Mouse (Mus musculus): ENCODE data around the gene Lyl1. TPM values are rescaled to one million over a fixed set of nuclear protein-coding genes. Genes with fewer than 3 reads are reported as not detected.

Lyl1 gene
- total and polyA plus RNA-seq, 3 experiments, result 88.7 to 149 (median 136) TPM

GRCm38 (mm10) chr8:84686191-84687002, 14.9 kb upstream of the Lyl1 start, which contains the start of gene Trmt1:
Gene Trmt1, plus strand, starts transcription at chr8:84686307.
- peaks cover 7 to 19% of the 10 kb centered on the region in 2 experiments for H3K36me3 ChIP-seq (ENCODE audit: control insufficient read depth in 1 of 2, insufficient read depth in 2 of 2, low read length in 2 of 2)
- DNase-seq (ENCODE audit: low read depth, low spot score), result peak; percentile 82
- no peaks in the 10 kb centered on the region for H3K27me3 ChIP-seq (ENCODE audit: control insufficient read depth in 1 of 2, insufficient read depth in 2 of 2, low read length in 2 of 2)
- H3K4me1 ChIP-seq (ENCODE audit: control insufficient read depth in 1 of 2, insufficient read depth in 2 of 2, low read length in 2 of 2), result peaks cover 0 to 15% of the 10 kb centered on the region in 2 experiments; a peak in 2 of 4 replicates
- no peaks in the 10 kb centered on the region for H3K9me3 ChIP-seq (replicated peaks; ENCODE audit: insufficient read depth, low read length)
- TF ChIP-seq TAL1 (IDR thresholded peaks at IDR 0.05; ENCODE audit: low read length) (no peak), NELFE (IDR thresholded peaks at IDR 0.05; ENCODE audit: low read depth, low read length) (0 out of 2 replicates have a peak, but pooled peaks have one; percentile 34), USF1 (IDR thresholded peaks at IDR 0.05; ENCODE audit: low read depth, low read length) (peak; percentile 87), ZMIZ1 (IDR thresholded peaks at IDR 0.05; ENCODE audit: low read depth, low read length) (peak; percentile 59; the same call in 1 of the 2 replicates), HCFC1 (IDR thresholded peaks at IDR 0.05; ENCODE audit: low read depth, low read length) (no peak), POLR2A (IDR thresholded peaks at IDR 0.05; ENCODE audit: control insufficient read depth in 1 of 2, insufficient read depth in 1 of 2, low read depth in 1 of 2, low read length in 2 of 2, poor library complexity in 1 of 2) (peak in 1 of 2 experiments; percentile 59; a peak in 2 of 4 replicates), POLR2AphosphoS2 (IDR thresholded peaks at IDR 0.05; ENCODE audit: low read length) (no peak), MAFK (IDR thresholded peaks at IDR 0.05; ENCODE audit: borderline replicate concordance, low read depth, low read length) (no peak), MXI1 (IDR thresholded peaks at IDR 0.05; ENCODE audit: low read depth, low read length) (0 out of 2 replicates have a peak, but pooled peaks have one; percentile 22), E2F4 (IDR thresholded peaks at IDR 0.05; ENCODE audit: borderline replicate concordance, low read depth, low read length) (no peak), ETS1 (IDR thresholded peaks at IDR 0.05; ENCODE audit: low read depth, low read length) (no peak)
- H3K79me2 ChIP-seq (ENCODE audit: control insufficient read depth, insufficient read depth, low read length, poor library complexity), result peaks cover 78% of the 10 kb centered on the region
- peak within 1 kb of the TSS; percentile 70 for H3K27ac ChIP-seq (ENCODE audit: control insufficient read depth, low read depth, low read length)
- peak within 1 kb of the TSS; percentile 64 to 93 for H3K4me3 ChIP-seq (ENCODE audit: control insufficient read depth in 1 of 2, insufficient read depth in 1 of 2, low read depth in 2 of 2, low read length in 2 of 2)
- peak within 1 kb of the TSS; percentile 71 for H3K9ac ChIP-seq (ENCODE audit: control insufficient read depth, low read depth, low read length, poor library complexity, severe bottlenecking)

DNA sequence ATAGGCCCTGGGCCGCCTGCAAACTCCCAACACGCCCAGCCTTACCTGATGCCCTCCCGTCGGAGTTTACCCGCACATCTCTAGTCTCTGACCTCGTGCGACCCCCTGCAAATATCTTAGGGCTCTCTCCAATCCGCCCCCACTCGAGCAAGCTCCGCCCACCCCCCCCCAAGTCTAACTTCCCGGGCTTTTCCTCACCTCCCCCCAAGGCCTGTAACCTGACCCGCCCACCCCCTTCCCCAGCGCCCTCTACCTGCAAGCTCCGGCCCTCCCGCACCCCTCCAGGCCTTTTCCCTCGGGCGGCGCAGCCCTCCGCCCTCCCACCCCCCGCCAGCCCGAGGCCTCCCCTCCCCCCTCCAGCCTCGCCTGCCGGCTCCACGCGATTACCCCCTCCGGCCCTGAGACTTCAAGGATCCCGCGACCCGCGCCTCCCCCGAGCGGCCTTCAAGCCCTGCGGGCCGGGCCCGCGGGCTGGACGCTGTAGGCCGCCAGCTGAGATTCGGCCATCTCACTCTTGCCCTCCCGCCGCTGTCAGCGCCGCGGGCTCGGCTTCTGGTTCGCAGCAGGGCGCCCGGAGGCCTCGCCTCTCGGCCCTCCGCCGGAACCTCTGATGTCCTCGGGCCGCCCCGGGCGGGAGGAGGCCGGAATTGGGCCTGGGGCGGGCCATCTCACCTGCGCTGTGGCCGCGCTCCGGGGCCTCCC, 14.1 kb upstream of the Lyl1 start:
- no peaks in the 10 kb centered on the region for H3K27me3 ChIP-seq (ENCODE audit: control insufficient read depth in 1 of 2, insufficient read depth in 2 of 2, low read length in 2 of 2)
- no peaks in the 10 kb centered on the region for H3K9me3 ChIP-seq (replicated peaks; ENCODE audit: insufficient read depth, low read length)
- H3K4me1 ChIP-seq (ENCODE audit: control insufficient read depth in 1 of 2, insufficient read depth in 2 of 2, low read length in 2 of 2), result peaks cover 0 to 15% of the 10 kb centered on the region in 2 experiments; a peak in 2 of 4 replicates
- peak overlapping the region; percentile 77 for H3K27ac ChIP-seq (ENCODE audit: control insufficient read depth, low read depth, low read length)
- H3K9ac ChIP-seq (ENCODE audit: control insufficient read depth, low read depth, low read length, poor library complexity, severe bottlenecking), result peak overlapping the region; percentile 87
- peak overlapping the region; percentile 70 to 93 for H3K4me3 ChIP-seq (ENCODE audit: control insufficient read depth in 1 of 2, insufficient read depth in 1 of 2, low read depth in 2 of 2, low read length in 2 of 2)
- H3K79me2 ChIP-seq (ENCODE audit: control insufficient read depth, insufficient read depth, low read length, poor library complexity), result peaks cover 73% of the 10 kb centered on the region
- H3K36me3 ChIP-seq (ENCODE audit: control insufficient read depth in 1 of 2, insufficient read depth in 2 of 2, low read length in 2 of 2), result peaks cover 7 to 19% of the 10 kb centered on the region in 2 experiments
- DNase-seq (ENCODE audit: low read depth, low spot score), result peak; percentile 83
- TF ChIP-seq MAZ (IDR thresholded peaks at IDR 0.05; ENCODE audit: low read depth, low read length), result no peak
- TF ChIP-seq CTCF (IDR thresholded peaks at IDR 0.05 in 2 of 3, conservative IDR thresholded peaks at IDR 0.05 in 1 of 3; ENCODE audit: control insufficient read depth in 1 of 3, insufficient read depth in 1 of 3, low read depth in 2 of 3, low read length in 3 of 3, poor library complexity in 1 of 3, severe bottlenecking in 1 of 3), result peak in 1 of 3 experiments; percentile 57; a peak in 3 of 6 replicates
- no peak for TF ChIP-seq RCOR1 (IDR thresholded peaks at IDR 0.05; ENCODE audit: low read depth, low read length)
- no peak for TF ChIP-seq GATA1 (IDR thresholded peaks at IDR 0.05; ENCODE audit: low read depth, low read length)
